ENCODE assay signal across 1 mouse cellular context in genomic region chr2:160884830-160885229, GRCm38 (mm10).
TF ChIP-seq lines count a peak whose summit lies in the region.

No protein-coding gene starts in this region.

TF ChIP-seq in CH12.LX, 34 proteins besides CTCF, POLR2A, EP300 and RAD21 (continued from another document):
- no peak for TF ChIP-seq POLR2AphosphoS2 (IDR thresholded peaks at IDR 0.05; ENCODE audit: low read depth, low read length)
- TF ChIP-seq TBP (conservative IDR thresholded peaks at IDR 0.05; ENCODE audit: low read depth, low read length) = no peak
- TF ChIP-seq TCF12 (IDR thresholded peaks at IDR 0.05; ENCODE audit: low read depth, low read length) = no peak
- 0 out of 2 replicates have a peak, but pooled peaks have one; percentile 44 for TF ChIP-seq MAX (IDR thresholded peaks at IDR 0.05; ENCODE audit: low read length)
- no peak for TF ChIP-seq NELFE (IDR thresholded peaks at IDR 0.05; ENCODE audit: low read depth, low read length)
- TF ChIP-seq JUN (IDR thresholded peaks at IDR 0.05; ENCODE audit: insufficient read depth, low read depth, low read length) = no peak
- no peak for TF ChIP-seq PAX5 (IDR thresholded peaks at IDR 0.05; ENCODE audit: low read length)
- TF ChIP-seq KAT2A (IDR thresholded peaks at IDR 0.05; ENCODE audit: insufficient replicate concordance, low read length) = no peak
- TF ChIP-seq SMC3 (IDR thresholded peaks at IDR 0.05; ENCODE audit: low read depth, low read length) = peak; percentile 66
- no peak for TF ChIP-seq UBTF (IDR thresholded peaks at IDR 0.05; ENCODE audit: low read depth, low read length)
- TF ChIP-seq MYC (IDR thresholded peaks at IDR 0.05; ENCODE audit: low read depth, low read length) = peak; percentile 77
- TF ChIP-seq ZMIZ1 (IDR thresholded peaks at IDR 0.05; ENCODE audit: low read depth, low read length) = no peak
- no peak for TF ChIP-seq SIN3A (IDR thresholded peaks at IDR 0.05; ENCODE audit: low read length)
